Mouse (Mus musculus) kidney, postnatal 10 days (tissue): ENCODE measurements around the gene Sox1.

Experiments used
- DNase-seq: peaks from one replicate; pipeline ENCODE4 v3.0.0; 2021; ENCODE audit warnings: mixed read lengths

Sox1 gene

DNA sequence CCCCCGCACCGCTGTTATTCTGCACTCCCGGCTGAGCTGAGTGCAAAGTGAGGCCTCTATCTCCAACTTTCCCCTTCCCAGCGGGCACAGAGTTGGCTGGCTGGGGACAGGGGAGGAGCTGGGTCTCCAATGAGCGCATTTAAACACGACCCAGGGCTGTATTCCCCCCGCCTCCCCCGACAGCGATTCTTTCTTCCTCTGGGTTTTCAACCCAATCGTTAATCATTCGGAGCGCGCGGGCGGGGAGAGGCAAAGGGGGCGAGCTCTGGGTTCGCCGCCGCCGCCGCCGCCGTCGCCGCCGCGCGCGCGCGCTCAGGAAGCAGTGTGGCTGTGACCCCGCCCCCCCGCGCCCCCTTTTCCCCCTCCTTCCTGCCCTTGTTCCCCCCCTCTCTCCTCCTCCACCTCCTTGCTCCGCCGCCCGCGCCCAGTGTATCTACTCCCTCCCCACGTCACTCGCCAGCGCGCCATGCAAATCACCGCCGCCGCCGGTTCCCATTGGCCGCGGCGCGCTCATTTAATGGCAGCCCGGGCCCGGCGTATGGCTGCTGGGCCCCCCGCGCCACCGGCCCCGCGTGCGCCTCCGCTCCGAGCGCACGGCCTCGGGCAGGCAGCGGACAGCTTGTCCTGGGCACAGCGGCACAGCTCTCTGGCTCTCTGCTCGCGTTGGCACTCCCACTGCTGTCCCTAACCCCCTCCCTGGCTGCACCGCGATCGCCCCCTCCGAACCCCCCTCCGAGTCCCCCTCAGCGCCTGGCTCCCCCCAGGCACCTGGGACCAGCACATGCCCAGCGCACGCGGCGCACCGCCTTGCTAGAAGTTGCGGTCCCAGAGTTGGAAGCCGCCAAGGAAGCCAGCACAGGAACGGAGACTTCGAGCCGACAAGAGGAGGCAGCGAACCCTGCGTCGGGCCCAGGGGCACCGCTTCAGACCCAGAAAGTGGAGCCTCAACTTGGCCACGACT is at the start of gene Sox1:
Sox1 (plus strand) TSS at position 225 of the 961 bp plus-strand sequence.
- peak; percentile 54 for DNase-seq

- DNase-seq = no peak
Measured at GRCm38 (mm10) chr8:12345881-12346280, 49.2 kb upstream of the Sox1 start.

- DNase-seq = no peak
Measured at GRCm38 (mm10) chr8:12346870-12347269, 48.2 kb upstream of the Sox1 start.

GRCm38 (mm10) chr8:12348306-12348705 is 46.8 kb upstream of the Sox1 start:
- no peak for DNase-seq

GRCm38 (mm10) chr8:12349591-12349990 is 45.5 kb upstream of the Sox1 start:
- no peak for DNase-seq

DNA sequence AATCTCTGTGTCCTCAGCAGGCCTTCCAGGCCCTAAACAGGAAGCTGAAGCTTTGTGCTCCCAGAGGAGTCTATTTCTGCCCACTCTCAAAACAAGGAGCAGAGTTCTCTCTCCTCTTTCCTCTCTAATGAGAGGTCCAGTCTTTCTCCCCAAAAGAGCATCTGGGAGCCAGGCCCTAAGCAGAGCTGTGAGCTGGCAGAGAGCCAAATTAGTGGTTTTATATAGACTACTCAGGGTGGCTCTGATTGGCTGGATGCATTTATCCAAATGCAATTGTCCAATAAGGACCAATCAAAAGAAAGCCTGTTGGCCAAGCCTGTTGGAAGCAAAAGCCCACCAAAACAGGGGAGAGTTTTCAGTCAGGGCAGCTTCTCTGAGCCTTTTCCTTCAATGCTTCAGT is 44.0 kb upstream of the Sox1 start:
- no peak for DNase-seq

- DNase-seq = no peak
Measured at GRCm38 (mm10) chr8:12354406-12355025, 40.6 kb upstream of the Sox1 start.

- no peak for DNase-seq
Measured at GRCm38 (mm10) chr8:12368161-12368560, 26.9 kb upstream of the Sox1 start.

DNA sequence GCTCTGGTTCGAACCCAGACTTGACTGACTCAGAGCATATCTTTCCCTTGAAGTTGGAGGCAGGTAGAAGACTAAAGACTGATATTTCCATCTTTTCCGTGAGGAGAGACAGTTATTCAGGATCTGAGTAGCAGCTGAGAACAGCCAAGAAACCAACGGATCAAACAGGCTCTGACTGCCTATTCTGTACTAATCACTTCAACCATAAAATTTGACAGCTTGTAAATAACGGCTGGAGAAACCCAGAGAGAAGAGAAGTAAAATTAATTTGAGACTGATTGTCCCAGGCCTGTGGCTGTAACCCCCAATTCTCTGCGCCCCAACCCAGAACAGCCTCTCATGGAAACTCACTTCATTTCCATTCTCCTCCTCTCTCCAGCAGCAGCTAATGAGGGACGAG is 26.2 kb upstream of the Sox1 start:
- DNase-seq = no peak

- no peak for DNase-seq
Measured at GRCm38 (mm10) chr8:12381111-12381510, 14.0 kb upstream of the Sox1 start.

GRCm38 (mm10) chr8:12382707-12383561 is 12.2 kb upstream of the Sox1 start:
- no peak for DNase-seq

DNA sequence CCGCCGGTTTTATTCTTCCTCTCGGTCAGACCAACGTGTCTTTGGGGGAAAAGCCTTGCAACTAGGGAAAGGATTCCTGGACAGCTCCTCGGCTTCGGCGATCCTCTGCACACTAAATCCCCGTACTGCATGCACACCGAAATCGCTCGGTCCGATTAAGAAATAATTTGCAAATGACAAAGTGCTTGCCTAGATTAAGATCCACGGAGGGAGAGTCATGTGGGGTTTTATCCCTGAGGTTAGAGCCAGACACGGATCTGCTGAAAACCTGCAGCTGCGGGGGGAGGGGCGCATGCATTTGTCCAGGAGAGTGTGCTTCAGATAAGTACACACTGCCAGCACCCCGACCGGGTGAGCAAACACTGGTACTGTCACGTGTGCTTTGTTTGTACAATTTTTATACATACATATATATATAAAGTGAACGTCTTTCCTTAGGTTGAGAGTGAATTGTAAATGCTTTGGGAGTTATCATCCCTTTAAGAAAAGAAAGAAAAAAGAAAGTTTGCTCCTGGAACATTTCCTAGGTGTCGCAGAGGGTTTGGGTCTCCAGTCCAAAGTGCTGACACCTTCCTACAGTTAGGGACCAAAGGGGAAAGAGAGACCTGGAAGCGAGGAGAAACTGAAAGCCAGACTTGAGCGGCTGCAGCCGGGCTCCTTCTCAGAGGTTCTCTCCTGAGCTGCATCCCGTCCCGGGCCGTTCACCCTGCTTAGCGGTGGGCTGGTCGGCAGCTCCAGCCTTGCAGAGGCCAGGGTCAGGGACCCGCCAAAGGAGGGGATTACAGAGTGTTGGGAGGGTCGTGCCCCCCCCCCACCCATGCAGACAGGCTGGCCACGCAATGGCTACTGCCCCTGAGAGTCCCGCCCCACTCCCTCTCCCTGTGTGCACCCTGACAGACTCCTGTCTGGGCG is 10.9 kb upstream of the Sox1 start:
- peak; percentile 30 for DNase-seq

DNA sequence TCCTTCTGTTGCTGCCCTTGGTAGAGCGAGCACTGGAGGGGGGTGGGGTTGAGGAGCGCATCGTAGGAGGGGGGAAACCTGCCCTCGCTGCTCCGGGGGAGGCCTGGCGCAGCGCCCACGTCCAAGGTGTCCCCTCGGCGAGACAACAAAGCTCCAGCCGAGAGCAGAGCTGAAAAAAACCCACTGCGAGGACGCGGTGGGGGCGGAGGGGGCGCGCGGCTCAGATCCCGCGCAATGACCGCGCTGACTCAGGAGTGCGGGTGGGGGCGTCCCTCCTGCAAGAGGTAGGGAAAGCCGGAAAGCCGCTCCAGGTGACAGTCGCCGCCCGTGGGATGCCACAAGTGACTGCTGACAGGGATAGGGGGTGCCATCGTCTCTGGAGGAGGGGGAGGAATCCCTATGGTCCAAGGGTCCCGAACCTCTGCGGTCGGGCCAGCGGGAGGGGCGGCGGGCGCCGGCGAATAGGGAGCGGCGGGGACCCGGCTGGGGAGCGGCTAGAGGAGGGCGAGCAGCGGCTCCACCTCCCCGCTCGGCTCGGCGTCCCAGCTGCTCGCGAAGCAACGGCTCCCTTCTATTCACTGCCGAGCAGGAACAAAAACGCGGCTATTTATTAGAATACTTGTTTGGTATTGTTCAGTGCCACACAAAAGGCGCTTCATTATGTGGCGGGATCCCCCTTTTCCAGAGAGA is 10.0 kb upstream of the Sox1 start:
- peak; percentile 21 for DNase-seq

DNA sequence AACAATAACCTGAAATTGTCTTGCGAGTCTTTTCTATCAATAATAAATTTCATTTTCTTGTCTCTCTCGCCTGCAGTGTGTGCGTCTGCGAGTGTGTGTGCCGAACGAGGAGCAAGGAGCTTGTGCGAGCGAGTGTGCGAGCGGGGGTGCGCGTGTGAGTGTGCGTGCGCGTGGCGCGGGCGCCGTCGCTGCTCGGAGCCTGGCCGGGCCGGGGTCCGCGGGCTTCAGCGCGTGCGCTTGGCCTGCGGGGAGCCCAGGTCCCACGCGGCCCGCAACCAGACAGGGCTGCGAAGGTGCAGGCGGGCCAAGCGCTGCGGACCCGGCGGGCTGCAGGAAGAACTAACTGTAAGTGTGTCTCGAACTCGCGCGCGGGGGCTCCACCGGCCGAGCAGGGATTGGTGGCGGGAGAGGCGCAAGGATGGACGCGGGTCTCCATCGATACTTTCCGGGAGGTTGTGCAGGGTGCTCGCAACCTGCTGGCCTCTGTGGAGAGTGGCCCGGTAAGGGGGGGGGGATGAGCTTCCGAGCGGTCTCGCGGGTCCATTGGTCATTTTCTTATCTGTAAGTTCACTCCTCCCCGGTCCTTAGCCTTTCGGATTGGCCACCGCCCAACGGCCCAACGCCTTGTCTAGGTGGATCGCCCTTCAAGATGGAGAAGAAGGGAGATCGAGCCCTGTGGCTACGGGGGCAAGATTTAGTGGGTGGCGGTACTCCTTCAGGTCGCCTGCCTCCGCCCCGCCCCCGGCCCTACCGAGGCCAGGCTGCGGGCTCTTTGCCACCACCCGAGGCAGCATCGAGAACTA is 9.2 kb upstream of the Sox1 start:
- DNase-seq = no peak

GRCm38 (mm10) chr8:12386530-12387222 is 8.4 kb upstream of the Sox1 start:
- no peak for DNase-seq

GRCm38 (mm10) chr8:12387223-12387860 is 7.8 kb upstream of the Sox1 start:
- DNase-seq = no peak

- DNase-seq = no peak
Measured at GRCm38 (mm10) chr8:12387901-12388300, 7.2 kb upstream of the Sox1 start.

GRCm38 (mm10) chr8:12388390-12389115 is 6.5 kb upstream of the Sox1 start:
- DNase-seq = no peak

- DNase-seq = no peak
Measured at GRCm38 (mm10) chr8:12389116-12389471, 6.0 kb upstream of the Sox1 start.
